Mouse (Mus musculus): Measurements from ENCODE around the gene Ifitm6. TPM values are rescaled to one million over a fixed set of nuclear protein-coding genes. Genes with fewer than 3 reads are reported as not detected.
"Not testable (repeated sequence)": the region's sequence is repeated elsewhere in the genome, so short reads cannot be mapped to it uniquely, and the experiment has no call there.

The Ifitm6 gene
- polyA plus RNA-seq, 1 experiment from 2014 or later = not detected

GRCm38 (mm10) chr7:141038090-141039032 is 20.6 kb upstream of the Ifitm6 start:
- Histone ChIP-seq H3K9me3 (no peaks in the 10 kb centered on the region), H3K27me3 (ENCODE audit: insufficient read depth, poor library complexity, severe bottlenecking) (no peaks in the 10 kb centered on the region), H3K36me3 (no peaks in the 10 kb centered on the region), H3K27ac (no peak overlapping the region), H3K4me3 (no peak overlapping the region), H3K4me1 (replicated peaks) (no peaks in the 10 kb centered on the region)
- DNase-seq (ENCODE audit: low spot score) = no peak
- WGBS = 80% methylated on average over 19 of the region's 21 CpGs

DNA sequence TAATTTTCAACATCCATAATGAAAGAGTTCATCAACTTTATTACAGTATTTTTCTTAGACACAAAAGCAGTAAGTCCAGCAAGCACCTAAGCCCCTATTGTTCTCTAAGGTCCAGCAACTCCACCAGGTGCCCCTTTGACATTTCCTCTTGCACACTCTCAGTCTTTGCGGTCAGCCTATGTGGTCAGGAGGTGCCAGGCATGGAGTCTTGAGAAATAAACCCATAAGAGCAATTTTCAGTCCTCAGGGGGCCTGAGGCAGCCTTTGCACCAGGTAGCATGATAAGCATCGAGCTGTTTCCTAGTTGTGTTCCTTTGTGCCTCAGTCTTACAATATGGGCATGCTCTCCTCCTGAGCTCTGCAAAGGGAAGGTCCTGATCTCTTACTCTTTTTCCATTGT is 18.9 kb upstream of the Ifitm6 start:
- H3K27me3 ChIP-seq (ENCODE audit: insufficient read depth, poor library complexity, severe bottlenecking); H3K4me3 ChIP-seq; H3K27ac ChIP-seq; H3K9me3 ChIP-seq; H3K4me1 ChIP-seq (replicated peaks); H3K36me3 ChIP-seq; DNase-seq (ENCODE audit: low spot score): not testable (repeated sequence)
- 93% methylated on average over 1 of the region's 2 CpGs for WGBS

- WGBS = 82% methylated on average over 9 of the region's 9 CpGs
- Histone ChIP-seq H3K4me1 (replicated peaks) (no peaks in the 10 kb centered on the region; the same call in 1 of the 2 replicates), H3K27ac (no peak overlapping the region), H3K4me3 (no peak overlapping the region), H3K36me3 (no peaks in the 10 kb centered on the region), H3K27me3 (ENCODE audit: insufficient read depth, poor library complexity, severe bottlenecking) (no peaks in the 10 kb centered on the region), H3K9me3 (no peaks in the 10 kb centered on the region)
- no peak for DNase-seq (ENCODE audit: low spot score)
These were observed 14.9 kb upstream of the Ifitm6 start for GRCm38 (mm10) chr7:141032458-141033167.

DNA sequence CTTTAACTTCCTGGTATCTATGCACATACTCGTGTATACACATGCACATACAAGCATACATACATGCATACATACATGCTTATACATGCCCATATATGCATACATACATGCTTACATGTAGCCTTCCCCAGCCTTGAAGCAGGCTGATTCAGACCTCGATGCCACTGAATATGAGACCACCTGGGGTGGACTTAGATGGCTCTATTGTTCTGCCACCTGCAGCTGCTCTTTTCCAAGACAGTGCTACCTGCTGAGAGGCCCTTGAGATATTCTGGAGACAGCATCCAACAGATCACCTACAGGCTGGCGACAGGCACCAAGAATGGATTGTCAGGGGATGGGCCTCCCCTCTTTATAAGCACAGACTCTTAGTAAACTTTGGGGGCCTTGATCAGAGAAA is 12.7 kb upstream of the Ifitm6 start:
- WGBS = 50% methylated on average over 3 of the region's 3 CpGs
- Histone ChIP-seq H3K4me1 (replicated peaks) (peaks cover 16% of the 10 kb centered on the region), H3K9me3 (no peaks in the 10 kb centered on the region), H3K4me3 (no peak overlapping the region), H3K36me3 (no peaks in the 10 kb centered on the region), H3K27ac (no peak overlapping the region), H3K27me3 (ENCODE audit: insufficient read depth, poor library complexity, severe bottlenecking) (no peaks in the 10 kb centered on the region)
- DNase-seq (ENCODE audit: low spot score) = no peak

DNA sequence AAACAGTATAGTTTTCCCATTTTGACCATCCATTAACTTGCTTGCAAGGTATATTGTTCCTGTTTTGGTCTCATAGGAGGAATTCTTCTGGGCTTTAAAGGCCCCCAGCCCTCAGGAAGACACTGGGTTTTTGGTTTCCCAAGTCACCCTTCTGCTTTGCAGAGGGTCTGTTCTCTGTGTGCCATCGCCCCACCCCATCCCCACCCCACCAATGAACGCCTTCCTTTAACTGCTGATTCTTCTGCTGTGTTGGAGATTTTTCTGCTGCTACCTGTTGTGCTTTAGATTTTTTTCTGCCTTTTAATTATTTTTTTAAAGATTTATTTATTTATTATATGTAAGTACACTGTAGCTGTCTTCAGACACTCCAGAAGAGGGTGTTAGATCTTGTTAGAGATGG is 11.1 kb upstream of the Ifitm6 start, which contains the start of gene Gm17387:
TSS of gene Gm17387 (plus strand) at position 301 of the 400 bp plus-strand sequence.
- Histone ChIP-seq H3K36me3 (no peaks in the 10 kb centered on the region), H3K27ac (no peak within 1 kb of the TSS), H3K9me3 (no peaks in the 10 kb centered on the region), H3K27me3 (ENCODE audit: insufficient read depth, poor library complexity, severe bottlenecking) (no peaks in the 10 kb centered on the region), H3K4me3 (no peak within 1 kb of the TSS), H3K4me1 (replicated peaks) (peaks cover 24% of the 10 kb centered on the region)
- 96% methylated on average over 2 of the region's 2 CpGs for WGBS
- DNase-seq (ENCODE audit: low spot score) = no peak

GRCm38 (mm10) chr7:141026740-141027098 is 9.0 kb upstream of the Ifitm6 start:
- H3K36me3 ChIP-seq = no peaks in the 10 kb centered on the region
- peak overlapping the region; percentile 91 for H3K27ac ChIP-seq
- no peaks in the 10 kb centered on the region for H3K9me3 ChIP-seq
- peaks cover 24% of the 10 kb centered on the region for H3K4me1 ChIP-seq (replicated peaks)
- 48% methylated on average over 5 of the region's 5 CpGs for WGBS
- DNase-seq (ENCODE audit: low spot score) = peak; percentile 21
- H3K4me3 ChIP-seq = no peak overlapping the region
- H3K27me3 ChIP-seq (ENCODE audit: insufficient read depth, poor library complexity, severe bottlenecking) = no peaks in the 10 kb centered on the region

DNA sequence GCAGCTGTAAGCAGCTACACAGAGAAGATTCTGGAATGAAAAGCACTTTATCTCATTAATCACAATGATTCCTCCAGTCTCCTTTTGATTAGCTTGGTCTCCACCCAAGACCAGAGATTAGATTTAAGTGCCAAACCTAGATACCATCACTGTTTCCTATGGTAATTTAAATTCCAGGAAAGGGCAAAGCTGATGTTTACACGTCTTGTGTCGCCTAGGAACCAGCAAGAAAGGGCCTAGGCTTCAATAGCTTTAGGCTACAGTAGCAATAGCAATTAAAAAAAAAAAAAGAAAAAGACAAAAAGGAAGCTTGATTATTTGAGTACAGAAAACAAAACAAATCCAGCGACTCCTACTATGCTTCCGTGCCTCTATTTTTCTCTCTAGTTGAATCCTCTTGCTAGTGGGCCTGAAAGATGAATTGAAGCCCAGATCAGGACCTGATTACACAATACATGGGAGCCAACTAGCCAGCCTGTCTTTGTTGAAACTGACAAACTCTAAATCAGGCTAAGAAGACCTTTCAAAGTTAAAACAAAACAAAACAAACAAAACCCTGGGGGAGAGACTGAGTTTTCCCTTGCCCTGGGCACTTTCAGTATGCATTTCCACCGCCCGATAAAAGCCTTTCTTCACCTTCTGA is 8.5 kb upstream of the Ifitm6 start:
- Histone ChIP-seq H3K27me3 (ENCODE audit: insufficient read depth, poor library complexity, severe bottlenecking) (no peaks in the 10 kb centered on the region), H3K4me3 (no peak overlapping the region), H3K4me1 (replicated peaks) (peaks cover 24% of the 10 kb centered on the region), H3K9me3 (no peaks in the 10 kb centered on the region), H3K27ac (peak overlapping the region; percentile 91), H3K36me3 (no peaks in the 10 kb centered on the region)
- no peak for DNase-seq (ENCODE audit: low spot score)
- 23% methylated on average over 6 of the region's 6 CpGs for WGBS

DNA sequence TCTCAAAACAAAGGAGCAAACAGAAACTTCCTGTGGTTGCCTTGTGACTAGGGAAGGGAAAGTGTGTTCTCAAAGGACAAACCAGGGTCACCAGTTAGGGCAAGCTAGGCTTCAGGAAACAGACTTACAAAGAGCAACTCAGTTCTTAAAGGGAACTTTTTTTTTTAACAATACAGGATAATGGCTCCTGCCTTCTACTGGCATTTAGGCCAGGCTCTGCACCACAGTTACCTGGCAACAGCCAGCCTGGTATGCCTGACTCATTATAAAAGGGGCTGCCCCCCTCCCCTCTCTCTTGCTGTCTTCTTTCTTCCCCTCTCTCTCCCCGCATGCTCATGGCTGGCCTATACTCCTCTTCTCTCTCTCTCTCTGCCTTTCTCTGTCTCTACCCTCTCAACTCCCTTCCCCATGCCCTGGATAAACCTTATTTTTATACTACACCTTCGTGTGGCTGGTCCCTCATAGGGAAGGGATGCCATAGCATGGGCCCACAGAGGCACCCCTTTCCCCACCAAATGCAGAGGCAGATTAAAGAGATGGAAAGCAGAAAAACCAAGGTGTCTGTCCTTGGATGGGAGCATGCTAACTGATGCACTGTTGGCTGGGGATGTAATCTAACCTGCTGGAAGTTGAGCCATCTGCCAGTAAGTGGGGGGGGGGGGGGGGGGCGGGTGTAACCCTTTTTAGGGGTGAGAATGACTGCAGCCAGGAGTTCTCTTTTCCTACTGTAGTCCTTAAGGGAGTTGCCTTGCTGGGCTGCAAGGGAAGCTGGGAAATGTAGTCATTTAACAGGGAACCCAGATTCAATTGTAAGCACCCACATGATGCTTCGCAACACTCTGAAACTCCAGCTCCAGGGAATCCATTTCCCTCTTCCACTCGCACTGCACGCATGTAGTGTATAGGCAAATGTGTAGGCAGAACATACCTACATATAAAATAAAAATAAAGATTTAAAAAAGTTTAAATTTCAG is 7.4 kb upstream of the Ifitm6 start:
- DNase-seq (ENCODE audit: low spot score) = peak; percentile 70

DNA sequence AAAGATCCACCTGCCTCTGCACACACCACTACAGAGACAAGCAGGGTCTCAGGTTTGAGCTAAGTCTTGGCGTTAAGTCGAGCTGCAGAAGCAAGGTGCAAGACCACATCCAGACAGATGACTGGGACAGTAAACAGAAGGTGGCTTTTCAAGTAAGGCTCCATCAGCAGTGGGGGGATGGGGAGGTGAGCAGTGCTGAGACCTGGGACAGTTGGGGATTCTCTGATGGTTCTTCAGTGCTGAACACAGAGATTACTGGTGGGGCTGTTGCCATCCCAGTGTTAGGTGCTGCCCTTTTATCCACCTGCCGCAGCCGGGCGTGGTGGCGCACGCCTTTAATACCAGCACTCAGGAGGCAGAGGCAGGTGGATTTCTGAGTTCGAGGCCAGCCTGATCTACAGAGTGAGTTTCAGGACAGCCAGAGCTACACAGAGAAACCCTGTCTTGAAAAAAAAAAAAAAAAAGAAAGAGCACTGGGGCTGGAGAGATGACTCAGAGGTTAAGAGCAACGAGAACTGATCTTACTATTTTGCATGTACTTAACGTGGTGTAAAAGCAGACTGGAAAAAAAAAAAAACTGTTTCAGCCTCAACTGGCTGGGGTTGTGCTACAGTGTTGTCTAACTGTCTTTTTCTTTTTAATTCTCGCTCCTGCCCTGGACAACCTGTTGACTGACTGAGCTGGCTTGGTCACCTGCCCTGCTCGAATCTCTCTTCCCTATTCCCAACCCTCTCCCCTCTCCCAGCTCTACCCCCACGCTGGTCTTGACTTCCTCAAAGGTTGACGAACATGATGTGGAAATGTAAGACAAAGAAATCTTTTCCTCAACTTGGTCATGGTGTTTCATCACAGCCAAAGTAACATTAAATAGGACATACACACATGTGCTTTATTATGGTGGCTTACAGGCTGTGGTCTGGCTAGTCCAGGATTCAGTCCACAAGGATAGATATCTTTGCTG is 4.0 kb upstream of the Ifitm6 start:
- H3K4me3 ChIP-seq = no peak overlapping the region
- WGBS = 84% methylated on average over 14 of the region's 14 CpGs
- no peak for DNase-seq (ENCODE audit: low spot score)
- no peaks in the 10 kb centered on the region for H3K9me3 ChIP-seq
- H3K27me3 ChIP-seq (ENCODE audit: insufficient read depth, poor library complexity, severe bottlenecking) = no peaks in the 10 kb centered on the region
- peaks cover 22% of the 10 kb centered on the region for H3K4me1 ChIP-seq (replicated peaks)
- no peak overlapping the region for H3K27ac ChIP-seq
- H3K36me3 ChIP-seq = no peaks in the 10 kb centered on the region

More for the DNA sequence above, 7.4 kb upstream of the Ifitm6 start:
- 25% methylated on average over 6 of the region's 6 CpGs for WGBS
- no peaks in the 10 kb centered on the region for H3K27me3 ChIP-seq (ENCODE audit: insufficient read depth, poor library complexity, severe bottlenecking)
- no peaks in the 10 kb centered on the region for H3K9me3 ChIP-seq
- peak overlapping the region; percentile 91 for H3K27ac ChIP-seq
- H3K4me1 ChIP-seq (replicated peaks) = peaks cover 24% of the 10 kb centered on the region
- peak overlapping the region; percentile 28; the same call in 1 of the 2 replicates for H3K4me3 ChIP-seq
- no peaks in the 10 kb centered on the region for H3K36me3 ChIP-seq

DNA sequence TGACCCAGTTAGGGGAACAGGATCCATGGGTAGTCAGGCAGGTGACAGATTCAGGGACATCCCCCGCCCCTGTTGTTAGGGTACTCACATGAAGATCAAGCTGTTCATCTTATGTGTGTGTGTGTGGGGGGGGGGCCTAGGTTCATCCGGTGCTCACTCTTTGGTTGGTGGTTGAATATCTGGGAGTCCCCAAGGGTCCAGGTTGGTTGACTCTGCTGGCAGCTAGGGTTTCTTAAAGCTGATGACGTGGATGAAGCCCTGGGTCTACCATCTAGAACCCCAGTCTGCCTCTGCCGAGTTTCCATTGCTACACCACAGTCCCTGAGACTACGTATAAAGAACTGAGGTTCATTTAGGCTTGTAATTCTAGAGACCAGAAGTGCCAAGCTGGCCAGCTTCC is 1.3 kb upstream of the Ifitm6 start:
- H3K27ac ChIP-seq = no peak overlapping the region
- 92% methylated on average over 5 of the region's 5 CpGs for WGBS
- H3K27me3 ChIP-seq (ENCODE audit: insufficient read depth, poor library complexity, severe bottlenecking) = no peaks in the 10 kb centered on the region
- no peak for DNase-seq (ENCODE audit: low spot score)
- no peaks in the 10 kb centered on the region for H3K36me3 ChIP-seq
- H3K9me3 ChIP-seq = no peaks in the 10 kb centered on the region
- no peak overlapping the region for H3K4me3 ChIP-seq
- no peaks in the 10 kb centered on the region for H3K4me1 ChIP-seq (replicated peaks)
